Mouse (Mus musculus) thymus, adult 2 months (tissue): ENCODE measurements around the gene Scd3.

Experiments used
- CTCF ChIP-seq: fragments of 200-500 bp; IDR thresholded peaks from 2 replicates; pipeline ENCODE4 v1.5.1; 2012; ENCODE audit warnings: mild to moderate bottlenecking, control low read depth, low read length, moderate library complexity, borderline replicate concordance; ENCODE audit not compliant: control insufficient read depth, poor library complexity, insufficient read depth; ENCODE audit errors: extremely low read depth
- POLR2A ChIP-seq: fragments of 200-500 bp; IDR thresholded peaks from 2 replicates; pipeline ENCODE4 v1.6.1; 2012; ENCODE audit warnings: mild to moderate bottlenecking, low read length, control low read depth, moderate library complexity; ENCODE audit not compliant: control insufficient read depth, poor library complexity, insufficient read depth; ENCODE audit errors: extremely low read depth

GRCm38 (mm10) chr19:44264226-44264625, 61.2 kb downstream of the Scd3 start:
- no peak for TF ChIP-seq CTCF
- no peak for TF ChIP-seq POLR2A
